Mouse (Mus musculus) ES-Bruce4 (cell line): ENCODE results near the gene Patz1. TPM values are rescaled to one million over a fixed set of nuclear protein-coding genes. Genes with fewer than 3 reads are reported as not detected.
A peak's percentile ranks its signal among the peaks of the same experiment; 100 is the strongest.

Experiments used
- H3K27ac ChIP-seq: 2 replicates; pipeline ENCODE4 v1.5.1; 2012; ENCODE audit warnings: low read length, inconsistent platforms; ENCODE audit not compliant: insufficient read depth
- H3K27me3 ChIP-seq: 2 replicates; pipeline ENCODE4 v1.6.1; 2012; ENCODE audit warnings: mild to moderate bottlenecking, low read length, inconsistent platforms; ENCODE audit not compliant: control insufficient read depth, poor library complexity, insufficient read depth, severe bottlenecking
- H3K36me3 ChIP-seq: 2 replicates; pipeline ENCODE4 v1.6.1; 2012; ENCODE audit warnings: inconsistent platforms, mild to moderate bottlenecking, low read length, moderate library complexity; ENCODE audit not compliant: control insufficient read depth, poor library complexity, insufficient read depth, severe bottlenecking
- H3K4me1 ChIP-seq: one replicate; pipeline ENCODE4 v1.8.1; 2011; ENCODE audit warnings: low read length; ENCODE audit not compliant: control insufficient read depth, insufficient read depth
- H3K4me3 ChIP-seq: 2 replicates; pipeline ENCODE4 v1.5.1; 2011; ENCODE audit warnings: low read depth, mild to moderate bottlenecking, low read length
- H3K9ac ChIP-seq: 2 replicates; pipeline ENCODE4 v1.6.1; 2012; ENCODE audit warnings: low read depth, mild to moderate bottlenecking, inconsistent platforms; ENCODE audit not compliant: poor library complexity, severe bottlenecking
- H3K9me3 ChIP-seq: replicated peaks from 2 replicates; pipeline ENCODE4 v1.6.1; 2012; ENCODE audit warnings: mild to moderate bottlenecking, low read length, inconsistent platforms; ENCODE audit not compliant: control insufficient read depth, poor library complexity, insufficient read depth, severe bottlenecking
- CTCF ChIP-seq: IDR thresholded peaks from one replicate; pipeline ENCODE4 v1.8.1; 2011; ENCODE audit warnings: low read depth, low read length
- EP300 ChIP-seq: IDR thresholded peaks from 2 replicates; pipeline ENCODE4 v1.6.1; 2011; ENCODE audit warnings: low read depth, low read length; ENCODE audit not compliant: insufficient read depth
- POLR2A ChIP-seq: IDR thresholded peaks from one replicate; pipeline ENCODE4 v1.8.1; 2011; ENCODE audit warnings: low read length; ENCODE audit not compliant: insufficient read depth
- polyA plus RNA-seq: library from polyadenylated mRNA; stranded (reverse); fragments of >200 nt; gene quantifications from 2 replicates; pipeline ENCODE4 v1.2.4, GENCODE M21; 2011; ENCODE audit warnings: low read depth; ENCODE audit not compliant: missing spikeins, insufficient read depth, insufficient read length

The Patz1 gene
- polyA plus RNA-seq, 1 experiment = 55.6 TPM

DNA sequence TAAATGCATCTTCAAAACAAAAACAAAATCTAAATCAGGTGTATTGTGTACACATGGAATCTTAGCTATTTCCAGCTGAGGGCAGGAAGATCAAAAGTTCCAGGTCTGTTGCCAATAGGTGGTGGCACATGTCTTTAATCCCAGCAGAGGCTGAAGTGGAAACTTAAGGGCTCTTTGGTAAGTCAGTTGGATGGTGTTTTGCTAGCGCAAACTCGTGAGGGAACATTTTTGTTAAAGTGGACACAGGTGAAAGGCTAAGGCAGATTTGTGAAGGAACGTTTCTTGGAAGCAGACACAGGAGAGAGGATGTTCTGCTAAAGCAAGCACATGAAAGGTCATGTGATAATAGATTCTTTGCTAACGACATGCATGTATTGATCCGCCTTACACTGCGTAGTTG is 5.0 kb upstream of the Patz1 start:
- TF ChIP-seq POLR2A = no peak
- TF ChIP-seq CTCF = no peak
- no peak for TF ChIP-seq EP300
- Histone ChIP-seq H3K36me3 (no peaks in the 10 kb centered on the region), H3K4me3 (no peak overlapping the region), H3K9ac (no peak overlapping the region), H3K9me3 (peaks cover 26% of the 10 kb centered on the region), H3K27ac (no peak overlapping the region), H3K27me3 (no peaks in the 10 kb centered on the region), H3K4me1 (no peaks in the 10 kb centered on the region)

- no peak overlapping the region for H3K27ac ChIP-seq
- no peak overlapping the region for H3K9ac ChIP-seq
- peaks cover 21% of the 10 kb centered on the region for H3K9me3 ChIP-seq
- H3K4me3 ChIP-seq = no peak overlapping the region
- TF ChIP-seq EP300 (no peak), POLR2A (no peak), CTCF (no peak)
- no peaks in the 10 kb centered on the region for H3K27me3 ChIP-seq
- no peaks in the 10 kb centered on the region for H3K4me1 ChIP-seq
- H3K36me3 ChIP-seq = no peaks in the 10 kb centered on the region
Measured at GRCm38 (mm10) chr11:3285940-3286339, 2.7 kb upstream of the Patz1 start.

DNA sequence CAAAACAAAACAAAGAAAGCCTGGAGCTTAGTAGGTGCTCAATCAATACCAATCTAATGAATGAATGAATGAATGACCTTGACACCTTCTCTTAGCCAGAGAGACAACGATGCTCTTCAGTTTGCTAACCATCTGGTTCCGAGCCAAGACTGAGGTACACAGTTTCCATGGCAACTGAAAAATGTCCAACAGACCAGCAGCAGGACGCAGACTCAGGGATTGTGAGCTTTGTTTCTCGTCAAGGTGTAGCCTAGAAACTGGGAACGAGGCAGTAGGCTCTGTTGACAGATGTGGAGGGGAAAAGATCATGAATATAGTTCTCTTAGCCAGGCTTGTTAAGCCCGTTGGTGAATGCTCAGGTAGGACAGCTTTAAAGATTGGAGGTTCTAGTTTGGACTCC is 1.5 kb upstream of the Patz1 start:
- no peaks in the 10 kb centered on the region for H3K4me1 ChIP-seq
- TF ChIP-seq CTCF (no peak), POLR2A (no peak), EP300 (no peak)
- no peaks in the 10 kb centered on the region for H3K36me3 ChIP-seq
- peaks cover 11% of the 10 kb centered on the region for H3K9me3 ChIP-seq
- no peak overlapping the region for H3K9ac ChIP-seq
- H3K27me3 ChIP-seq = no peaks in the 10 kb centered on the region
- H3K27ac ChIP-seq = no peak overlapping the region
- no peak overlapping the region for H3K4me3 ChIP-seq

GRCm38 (mm10) chr11:3287921-3288320 is 753 bp upstream of the Patz1 start:
- Histone ChIP-seq H3K27me3 (no peaks in the 10 kb centered on the region), H3K4me3 (no peak overlapping the region), H3K4me1 (no peaks in the 10 kb centered on the region), H3K9me3 (peaks cover 6% of the 10 kb centered on the region), H3K27ac (no peak overlapping the region), H3K36me3 (no peaks in the 10 kb centered on the region), H3K9ac (peak overlapping the region; percentile 94; the same call in 1 of the 2 replicates)
- TF ChIP-seq POLR2A = no peak
- TF ChIP-seq EP300 = no peak
- no peak for TF ChIP-seq CTCF

GRCm38 (mm10) chr11:3289302-3289802 is 678 bp downstream of the Patz1 start:
- peaks cover 9% of the 10 kb centered on the region for H3K36me3 ChIP-seq
- H3K9ac ChIP-seq = peak overlapping the region; percentile 94
- H3K4me1 ChIP-seq = no peaks in the 10 kb centered on the region
- peak overlapping the region; percentile 84 for H3K27ac ChIP-seq
- H3K9me3 ChIP-seq = no peaks in the 10 kb centered on the region
- peak overlapping the region; percentile 82 for H3K4me3 ChIP-seq
- H3K27me3 ChIP-seq = no peaks in the 10 kb centered on the region
- TF ChIP-seq EP300 (peak; percentile 8; the same call in 1 of the 2 replicates), CTCF (no peak), POLR2A (peak; percentile 50)

GRCm38 (mm10) chr11:3289803-3290639 is 1.3 kb downstream of the Patz1 start:
- Histone ChIP-seq H3K27me3 (no peaks in the 10 kb centered on the region), H3K4me3 (peak overlapping the region; percentile 94), H3K36me3 (peaks cover 15% of the 10 kb centered on the region), H3K4me1 (peaks cover 2% of the 10 kb centered on the region), H3K9ac (peak overlapping the region; percentile 94), H3K27ac (peak overlapping the region; percentile 84), H3K9me3 (no peaks in the 10 kb centered on the region)
- TF ChIP-seq POLR2A (peak; percentile 14), EP300 (no peak), CTCF (peak; percentile 54)
